Mouse (Mus musculus) 416B (cell line): ENCODE measurements around the gene Zfp949.

Experiments used
- DNase-seq: peaks from one replicate; pipeline ENCODE4 v3.0.0; 2011; ENCODE audit warnings: low read depth

Zfp949 gene

DNA sequence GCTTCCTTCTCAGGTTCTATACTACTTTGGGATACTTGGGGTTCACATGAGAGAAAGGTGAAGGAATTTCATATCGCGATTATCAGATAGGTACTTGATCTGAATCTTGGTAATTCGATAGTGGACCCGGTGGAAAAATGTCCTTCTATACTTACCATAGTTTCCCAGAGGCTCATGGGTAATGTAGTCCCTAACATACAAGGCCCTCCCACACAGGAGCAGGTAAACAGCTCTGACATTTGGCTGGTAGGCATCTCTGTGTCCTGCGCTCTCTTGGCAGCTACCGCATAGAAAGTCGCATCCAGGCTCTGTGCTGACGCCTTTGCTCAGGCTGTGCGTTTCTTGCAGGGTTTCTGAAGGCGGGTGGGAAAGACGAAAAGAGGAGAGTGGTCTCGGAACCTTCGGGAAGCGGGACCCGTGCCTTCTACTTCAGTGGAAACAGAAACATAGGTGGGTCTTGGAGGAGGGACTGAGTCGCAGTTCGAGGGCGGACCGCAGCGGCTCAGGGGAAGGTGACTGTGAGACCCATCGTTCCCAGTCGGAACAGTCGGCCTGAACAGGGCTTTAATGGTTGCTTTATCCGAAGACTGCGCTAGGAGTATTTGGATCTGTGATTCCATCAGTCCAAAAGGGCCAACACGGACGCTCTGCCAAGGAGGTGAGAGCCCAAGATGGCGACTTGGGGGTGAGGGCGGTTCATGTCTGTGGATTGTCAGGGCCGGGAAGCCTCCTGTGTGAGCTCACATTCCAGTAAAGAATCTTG, at the start of gene Zfp949:
Zfp949 (plus strand) TSS at position 170 of the 763 bp plus-strand sequence.
- peak; percentile 95 for DNase-seq

DNA sequence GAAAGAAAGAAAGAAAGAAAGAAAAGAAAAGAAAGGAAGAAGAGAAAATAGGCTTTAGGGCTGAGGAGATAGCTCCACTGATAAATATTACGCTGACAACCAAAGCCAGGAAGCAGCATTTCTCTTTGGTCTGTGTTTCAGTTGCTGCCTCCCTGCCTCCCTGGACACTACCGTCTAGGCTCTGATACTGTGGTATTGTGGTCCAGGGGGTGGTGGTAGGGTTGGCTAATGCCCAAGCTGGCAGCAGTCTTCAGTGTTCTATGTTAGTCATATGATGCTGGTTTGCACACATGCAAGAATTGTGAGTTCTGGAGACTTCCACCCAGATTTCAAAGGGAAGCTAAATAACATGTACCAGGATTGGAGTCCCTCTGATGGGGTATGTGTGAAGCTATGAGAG, 47.7 kb upstream of the Zfp949 start:
- DNase-seq, result peak; percentile 79

DNA sequence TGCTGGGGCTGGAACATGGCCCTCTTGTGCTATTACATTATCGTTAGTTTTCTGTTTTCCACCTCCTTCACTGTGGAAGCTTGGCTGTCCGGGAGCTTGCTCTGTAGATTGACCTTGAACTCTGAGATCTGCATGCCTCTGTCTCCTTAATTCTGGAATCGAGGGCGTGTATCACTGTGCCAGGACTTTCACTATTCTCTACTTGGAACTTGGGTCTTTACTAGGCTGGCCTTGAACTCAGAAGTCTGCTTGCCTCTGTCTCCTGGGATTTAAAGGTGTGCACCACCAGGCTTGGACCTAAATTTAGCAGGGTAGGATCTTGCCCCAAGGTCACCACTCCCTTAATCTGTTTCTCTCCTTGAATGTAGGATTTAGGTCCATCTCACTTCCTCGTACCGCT, 46.0 kb upstream of the Zfp949 start:
- DNase-seq, result no peak

DNA sequence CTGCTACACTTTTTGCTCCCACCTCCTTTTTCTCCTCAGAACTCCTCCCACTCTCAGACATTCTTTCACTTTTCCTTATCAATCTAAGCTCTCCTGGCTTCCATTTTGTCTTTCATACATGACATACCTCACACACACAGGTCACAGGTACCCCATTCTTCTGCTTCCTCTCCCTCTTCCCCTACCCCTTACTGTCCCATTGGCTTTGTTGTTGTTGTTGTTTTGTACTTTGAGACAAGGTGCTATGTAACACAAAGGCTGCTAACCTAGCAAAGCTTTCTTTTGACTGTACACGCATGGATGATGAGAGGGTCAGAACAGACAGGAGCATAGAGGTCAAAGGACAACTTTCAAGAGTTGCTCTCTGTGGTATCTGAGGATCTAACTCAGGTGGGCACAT, 32.3 kb upstream of the Zfp949 start:
- DNase-seq, result no peak

GRCm38 (mm10) chr9:88516361-88516995, 31.3 kb upstream of the Zfp949 start:
- DNase-seq, result no peak

DNA sequence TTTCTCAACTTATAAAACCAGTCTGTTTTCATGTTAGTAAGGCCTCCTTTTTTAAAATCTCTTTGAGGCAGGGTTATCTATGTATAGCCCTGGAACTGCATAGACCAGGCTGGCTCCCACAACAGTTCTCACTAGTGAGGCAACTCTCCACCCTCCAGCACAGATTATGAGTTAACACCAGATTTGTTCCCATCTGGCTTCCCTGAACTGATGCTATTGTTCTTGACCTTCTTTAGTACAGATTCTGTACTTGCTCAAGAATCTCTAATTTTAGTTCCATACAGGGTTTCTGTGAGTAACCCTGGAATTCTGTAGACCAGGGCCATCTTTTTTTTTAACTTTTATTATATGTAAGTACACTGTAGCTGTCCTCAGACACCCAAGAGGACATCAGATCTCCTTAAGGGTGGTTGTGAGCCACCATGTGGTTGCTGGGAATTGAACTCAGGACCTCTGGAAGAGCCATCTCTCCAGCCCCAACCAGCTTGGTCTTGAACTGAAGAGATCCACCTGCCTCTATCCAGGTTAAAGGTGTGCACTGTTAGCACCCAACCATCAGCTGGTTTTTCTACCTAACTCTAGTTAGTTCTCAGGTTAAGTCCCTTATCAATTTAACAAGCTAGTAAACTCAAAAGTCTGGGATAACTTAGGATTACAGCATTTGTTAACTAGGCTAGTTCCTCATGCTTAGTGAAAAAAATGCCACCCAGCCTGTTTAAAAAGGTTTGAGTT, 28.3 kb upstream of the Zfp949 start:
- DNase-seq, result peak; percentile 73

DNA sequence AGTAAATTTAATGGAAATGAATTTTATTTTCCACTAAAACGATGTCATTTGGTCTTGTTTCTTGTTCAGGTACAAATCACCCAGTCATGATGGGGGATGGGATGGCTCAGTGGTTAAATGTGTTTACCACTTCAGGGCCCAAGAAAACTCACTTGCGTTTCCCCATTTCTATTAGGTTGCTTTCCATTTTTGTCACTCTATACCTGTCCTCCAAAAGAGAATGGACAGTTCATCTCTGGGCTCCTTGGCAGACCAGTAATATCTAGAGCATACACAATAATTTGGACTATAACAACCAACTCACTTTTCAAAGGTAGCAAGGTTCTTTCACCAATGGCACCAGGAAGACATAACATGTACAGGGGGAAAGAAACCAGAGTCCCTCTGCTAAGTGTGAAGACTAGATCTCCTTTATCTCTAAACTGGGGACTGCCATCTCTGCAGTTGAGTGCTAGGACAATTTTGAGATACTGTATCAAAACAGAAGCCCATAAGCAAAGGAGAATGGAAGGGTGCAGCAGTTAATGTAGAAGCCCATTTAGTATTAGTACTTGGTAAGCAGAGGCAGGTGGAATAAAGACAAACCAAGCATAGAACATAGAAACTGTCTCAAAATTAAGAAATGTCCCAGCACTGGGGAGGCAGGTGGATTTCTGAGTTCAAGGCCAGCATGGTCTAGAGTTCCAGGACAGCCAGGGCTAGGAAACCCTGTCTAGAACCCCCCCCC, 27.5 kb upstream of the Zfp949 start:
- DNase-seq, result no peak

- peak; percentile 29 for DNase-seq
Observed at GRCm38 (mm10) chr9:88520849-88521483, 26.9 kb upstream of the Zfp949 start.

DNA sequence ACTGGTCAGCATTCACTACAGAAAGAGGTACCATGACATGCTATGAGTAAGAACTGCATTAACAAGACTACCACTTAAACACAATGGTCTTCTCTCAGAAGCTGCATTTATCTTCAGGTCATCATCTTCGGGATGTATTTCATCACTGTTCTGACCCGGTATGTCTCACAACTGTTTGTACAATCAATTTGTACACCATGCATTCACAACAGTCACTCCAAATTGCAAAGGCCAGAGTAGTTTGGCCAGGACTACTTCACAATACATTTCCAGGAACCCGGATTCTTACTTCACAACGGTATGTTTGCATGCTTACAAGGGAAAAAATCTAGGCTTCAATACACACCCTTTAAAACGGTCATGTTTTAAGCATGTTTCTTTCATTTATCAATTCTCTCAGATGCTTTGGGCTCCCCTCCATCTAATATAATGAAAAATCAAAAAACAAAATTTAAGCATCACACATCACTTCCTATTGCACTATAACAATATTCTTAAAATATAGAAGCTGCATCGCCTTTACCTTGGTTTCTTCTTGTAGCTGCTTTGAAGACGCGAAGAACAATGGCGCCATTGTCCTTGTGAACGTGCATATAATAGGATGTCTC, 25.8 kb upstream of the Zfp949 start:
- DNase-seq, result peak; percentile 47

GRCm38 (mm10) chr9:88522569-88523334, 25.1 kb upstream of the Zfp949 start:
- DNase-seq, result peak; percentile 98

GRCm38 (mm10) chr9:88523335-88523668, 24.5 kb upstream of the Zfp949 start:
- no peak for DNase-seq

DNA sequence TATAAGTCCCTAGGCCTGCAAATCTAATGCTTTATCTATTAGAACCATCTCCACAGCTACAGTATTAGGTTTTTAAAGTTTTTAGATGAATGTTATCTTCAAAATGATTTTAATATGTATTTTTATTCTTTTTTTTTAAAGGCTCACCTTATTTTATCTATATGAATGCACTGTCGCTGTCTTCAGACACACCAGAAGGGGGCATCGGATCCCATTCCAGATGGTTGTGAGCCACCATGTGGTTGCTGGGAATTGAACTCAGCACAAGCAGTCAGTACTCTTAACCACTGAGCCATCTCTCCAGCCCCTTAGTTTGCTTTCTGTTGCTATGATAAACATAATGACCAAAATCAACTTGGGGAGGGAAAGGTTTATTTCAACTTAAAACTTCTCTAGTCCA, 23.5 kb upstream of the Zfp949 start:
- no peak for DNase-seq

- no peak for DNase-seq
Observed at GRCm38 (mm10) chr9:88524796-88525195, 23.0 kb upstream of the Zfp949 start.

GRCm38 (mm10) chr9:88525341-88525740, 22.5 kb upstream of the Zfp949 start:
- no peak for DNase-seq

GRCm38 (mm10) chr9:88527956-88528355, 19.9 kb upstream of the Zfp949 start:
- DNase-seq, result no peak

GRCm38 (mm10) chr9:88528736-88529135, 19.1 kb upstream of the Zfp949 start:
- DNase-seq, result no peak

- DNase-seq, result peak; percentile 59
Observed at GRCm38 (mm10) chr9:88529571-88529970, 18.2 kb upstream of the Zfp949 start.

DNA sequence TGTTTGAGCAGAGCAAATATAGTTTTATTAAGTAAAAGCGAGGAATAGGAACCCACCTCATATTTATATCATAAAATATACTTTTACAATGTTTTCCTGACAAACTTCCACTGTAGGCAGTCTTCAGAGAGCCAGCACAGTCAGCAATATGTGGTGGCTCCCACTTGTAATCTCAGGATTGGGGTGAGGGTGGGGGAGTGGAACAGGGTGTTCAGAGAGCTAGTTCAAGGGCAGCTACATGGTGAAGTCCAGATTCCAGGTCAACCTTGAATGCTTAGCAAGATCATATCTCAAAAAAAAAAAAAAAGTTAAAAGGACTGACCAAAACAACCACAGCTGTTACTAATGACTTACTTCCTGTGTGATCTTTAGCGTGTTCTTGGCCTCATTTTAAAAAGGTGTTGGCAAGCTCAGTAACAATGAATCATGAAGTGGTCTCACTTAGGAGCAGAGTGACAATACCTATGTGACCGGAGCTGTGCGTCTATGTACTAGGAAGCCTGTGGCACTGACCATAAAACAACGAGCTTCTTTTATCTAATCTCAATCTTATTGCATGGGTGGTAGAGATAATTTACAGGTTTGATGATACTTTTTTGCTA, 17.7 kb upstream of the Zfp949 start:
- DNase-seq, result peak; percentile 72

DNA sequence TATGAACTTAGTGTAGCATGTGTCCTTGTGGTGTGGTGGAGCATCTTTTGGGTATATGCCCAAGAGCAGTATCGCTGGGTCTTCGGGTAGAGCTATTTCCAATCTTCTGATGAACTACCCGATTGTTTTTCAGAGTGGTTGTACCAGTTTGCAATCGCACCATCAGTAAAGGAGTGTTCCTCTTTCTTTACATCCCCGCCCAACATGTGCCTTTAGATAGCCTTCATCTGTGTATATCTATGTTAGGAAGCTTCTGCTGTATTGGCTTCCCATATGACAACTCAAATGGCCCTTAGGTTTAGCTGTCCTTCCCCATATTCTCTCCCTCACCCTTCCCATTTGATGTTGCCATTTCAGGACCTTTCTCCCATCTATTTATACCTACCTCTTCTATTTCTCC, 13.7 kb upstream of the Zfp949 start:
- no peak for DNase-seq

DNA sequence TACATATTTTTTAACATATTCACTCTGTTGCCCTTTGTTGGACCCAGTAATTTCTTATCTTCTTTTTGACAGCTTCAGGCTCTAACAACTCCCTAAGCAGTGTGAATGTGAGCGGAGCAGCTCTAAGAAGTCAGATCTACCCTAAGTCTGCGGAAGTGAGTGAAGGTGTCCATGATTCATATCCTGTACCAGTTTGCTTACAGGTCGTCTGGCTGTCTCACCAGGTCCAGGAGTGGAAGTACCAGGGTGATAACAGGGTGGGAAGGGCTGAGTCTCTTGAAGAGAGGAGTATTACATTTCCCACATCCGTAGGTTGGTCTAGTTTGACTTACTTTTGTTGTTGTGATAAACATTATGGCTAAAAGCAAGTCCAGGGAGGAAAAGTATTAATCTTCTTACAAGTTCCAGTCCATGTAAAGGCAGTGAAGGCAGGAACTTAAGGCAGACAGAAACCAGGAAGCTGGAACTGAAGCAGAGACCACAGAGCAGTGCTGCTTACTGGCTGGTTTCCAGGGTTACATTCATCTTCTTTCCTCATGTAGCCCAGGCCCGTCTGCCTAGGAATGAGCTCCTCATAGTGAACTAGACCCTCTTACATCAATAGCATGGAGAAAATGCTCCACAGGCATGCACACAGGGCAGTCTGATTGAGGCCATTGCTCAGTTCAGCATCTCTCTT, 8.1 kb upstream of the Zfp949 start:
- DNase-seq, result peak; percentile 96
